Mouse (Mus musculus) inflammation-experienced regulatory T-cells, adult 6 months (primary cell): Measurements from ENCODE around the gene Elob. TPM values are rescaled to one million over a fixed set of nuclear protein-coding genes. Genes with fewer than 3 reads are reported as not detected.

Source experiments
- ATAC-seq: one replicate; pipeline ENCODE4 v1.8.0; 2017
- polyA plus RNA-seq, 3 experiments: library from polyadenylated mRNA; unstranded; fragments of 100-300 nt; shearing (Covaris generic); gene quantifications; one replicate each; pipeline ENCODE4 v1.2.1; 2017

The Elob gene
- 100 to 1,000 TPM; 674 to 762 (median 707) TPM for polyA plus RNA-seq

DNA sequence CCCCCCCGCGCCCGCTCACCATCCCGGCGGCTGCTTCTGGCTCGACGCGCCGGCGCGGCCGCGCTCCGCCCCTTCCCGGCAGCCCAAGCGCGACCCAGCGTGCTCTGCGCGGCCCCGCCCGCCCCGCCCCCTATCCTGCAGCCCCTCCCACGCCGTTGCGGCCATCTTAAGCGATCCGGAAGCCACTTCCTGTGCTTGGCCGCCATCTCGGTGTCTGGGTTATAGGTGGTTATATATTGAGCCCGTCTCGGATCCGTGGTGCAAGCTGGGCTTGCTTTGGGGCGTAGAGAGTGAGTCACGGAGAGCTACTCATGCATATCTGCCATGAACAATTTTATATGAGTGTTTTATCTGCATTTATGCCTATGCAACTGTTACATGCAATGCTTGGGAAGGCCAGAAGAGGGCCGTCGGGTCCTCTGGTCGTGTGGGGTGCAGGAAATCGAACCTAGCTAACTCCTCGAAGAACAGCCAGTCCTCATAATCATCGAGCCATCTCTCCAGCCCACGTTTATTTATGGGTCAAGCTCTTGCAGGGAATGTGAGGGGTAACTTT is at the start of gene Elob:
Elob (minus strand) TSS at position 73 of the 556 bp plus-strand sequence.
- ATAC-seq, result peak; percentile 77

DNA sequence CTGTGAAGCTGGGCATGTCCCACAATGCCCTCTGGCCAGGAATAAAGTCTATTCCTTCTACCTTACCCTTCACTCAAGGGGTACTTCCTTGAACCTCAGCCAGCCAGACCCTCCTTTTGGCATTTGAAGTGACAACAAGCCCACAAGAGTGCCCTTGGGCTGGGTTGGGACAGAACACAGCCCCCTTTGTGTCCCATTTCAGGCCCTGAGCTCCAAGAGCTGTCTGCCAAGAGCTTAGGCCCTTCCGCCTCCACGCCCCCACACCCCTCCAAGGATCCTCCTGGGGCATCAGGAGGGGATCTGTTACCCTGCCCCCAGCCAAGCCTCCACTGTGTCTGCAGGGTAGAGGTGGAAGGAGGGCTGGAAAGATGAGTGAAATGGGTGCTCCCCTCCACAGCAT is 48.2 kb upstream of the Elob start:
- no peak for ATAC-seq

GRCm38 (mm10) chr17:23876741-23877140 is 47.8 kb upstream of the Elob start:
- no peak for ATAC-seq

GRCm38 (mm10) chr17:23873884-23874856 is 45.2 kb upstream of the Elob start:
- ATAC-seq, result no peak

- ATAC-seq, result no peak
Measured at GRCm38 (mm10) chr17:23868513-23868912, 39.6 kb upstream of the Elob start.

DNA sequence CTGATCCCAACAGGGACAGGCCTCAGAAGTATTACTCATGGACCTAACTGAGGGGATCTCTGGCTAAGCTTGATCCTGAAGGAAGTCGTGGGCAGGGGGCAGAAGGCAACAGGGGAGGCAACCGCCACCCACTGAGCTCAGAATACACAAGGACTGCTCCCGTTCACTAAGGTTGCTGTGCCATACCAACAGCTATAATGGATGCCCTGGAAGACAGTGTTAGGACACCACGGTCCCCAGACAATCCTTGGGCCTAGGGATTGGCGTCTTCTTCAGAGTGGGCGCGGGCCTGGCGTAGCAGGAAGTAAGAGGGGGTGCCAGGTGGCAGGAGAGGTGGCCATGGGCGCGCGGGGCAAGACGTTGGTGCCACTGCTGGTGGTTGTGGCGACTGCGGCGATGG is 38.8 kb upstream of the Elob start, which contains the start of gene Prss21:
Prss21 (plus strand) TSS at position 301 of the 400 bp plus-strand sequence.
- no peak for ATAC-seq

DNA sequence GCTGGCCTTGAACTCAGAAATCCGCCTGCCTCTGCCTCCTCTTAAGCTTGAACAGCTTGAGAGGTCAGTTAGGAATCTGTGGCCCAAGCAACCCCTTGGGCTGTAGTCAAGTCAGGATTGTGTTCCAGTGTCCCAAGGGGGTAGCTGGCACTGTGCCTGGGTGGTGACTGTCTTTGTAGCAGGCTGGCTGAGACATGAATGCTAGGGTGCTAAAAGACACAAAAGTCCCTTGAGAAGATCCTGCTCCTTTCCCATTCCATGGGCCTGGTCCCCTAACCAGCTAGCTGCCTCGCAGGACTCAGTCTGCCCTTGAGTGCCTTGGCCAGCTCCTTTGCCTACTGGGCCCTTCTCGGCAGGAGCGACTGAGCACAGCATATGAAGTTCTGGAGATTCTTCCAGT is 34.0 kb upstream of the Elob start:
- no peak for ATAC-seq

DNA sequence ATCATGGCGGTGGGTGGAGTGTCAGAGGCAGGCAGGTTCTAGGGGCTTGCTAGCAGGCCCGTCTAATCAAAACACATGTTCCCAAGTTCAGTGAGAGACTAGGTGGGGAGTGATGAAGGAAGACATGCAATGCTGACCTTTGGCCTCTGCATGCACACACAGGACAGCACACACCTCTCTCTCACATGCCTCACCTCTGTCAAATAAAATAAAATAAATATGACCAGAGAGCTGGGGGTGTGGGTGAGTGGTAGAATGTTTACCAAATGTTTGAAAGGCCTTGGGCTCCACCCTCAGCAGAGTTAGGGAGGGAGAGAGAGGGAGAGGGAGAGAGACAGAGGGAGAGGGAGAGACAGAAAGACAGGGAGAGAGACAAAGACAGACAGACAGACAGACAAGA is 29.0 kb upstream of the Elob start:
- no peak for ATAC-seq

GRCm38 (mm10) chr17:23857193-23857592 is 28.3 kb upstream of the Elob start:
- no peak for ATAC-seq

- no peak for ATAC-seq
Measured at GRCm38 (mm10) chr17:23854229-23854765, 25.4 kb upstream of the Elob start.

GRCm38 (mm10) chr17:23853292-23853691 is 24.4 kb upstream of the Elob start:
- ATAC-seq, result peak; percentile 69

DNA sequence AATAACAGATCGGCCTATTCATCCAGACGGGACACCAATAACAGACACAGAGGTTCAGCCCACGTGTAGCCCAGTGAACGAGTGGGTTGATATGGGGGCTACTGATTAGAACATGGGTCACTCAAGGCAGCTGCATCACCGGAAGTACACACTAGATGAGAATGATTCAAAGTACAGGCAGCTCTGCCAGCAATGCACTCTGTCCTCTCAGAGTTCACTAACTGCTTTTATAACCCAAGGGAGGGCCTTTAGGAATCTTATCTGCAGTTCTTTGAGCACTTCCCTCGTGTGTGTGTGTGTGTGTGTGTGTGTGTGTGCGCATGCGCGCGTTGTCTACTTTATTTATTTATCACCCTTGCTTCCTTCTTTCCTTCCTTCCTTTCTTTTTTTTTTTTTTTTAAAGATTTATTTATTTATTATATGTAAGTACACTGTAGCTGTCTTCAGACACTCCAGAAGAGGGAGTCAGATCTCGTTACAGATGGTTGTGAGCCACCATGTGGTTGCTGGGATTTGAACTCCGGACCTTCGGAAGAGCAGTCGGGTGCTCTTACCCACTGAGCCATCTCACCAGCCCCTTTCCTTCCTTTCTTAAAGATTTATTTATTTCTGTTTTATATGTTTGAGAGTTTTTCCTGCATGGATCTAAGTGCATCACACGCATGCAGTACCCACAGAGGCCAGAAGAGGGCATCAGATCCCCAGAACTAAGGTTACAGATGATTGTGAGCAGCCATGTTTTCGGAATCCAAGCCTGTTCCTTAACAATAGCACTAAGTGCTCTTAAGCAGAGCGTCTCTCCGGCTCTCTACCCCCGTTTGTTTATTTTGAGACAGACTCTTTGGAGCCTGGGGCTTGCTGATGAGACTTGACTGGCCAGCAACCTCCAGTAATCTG is 22.2 kb upstream of the Elob start:
- ATAC-seq, result peak; percentile 46

DNA sequence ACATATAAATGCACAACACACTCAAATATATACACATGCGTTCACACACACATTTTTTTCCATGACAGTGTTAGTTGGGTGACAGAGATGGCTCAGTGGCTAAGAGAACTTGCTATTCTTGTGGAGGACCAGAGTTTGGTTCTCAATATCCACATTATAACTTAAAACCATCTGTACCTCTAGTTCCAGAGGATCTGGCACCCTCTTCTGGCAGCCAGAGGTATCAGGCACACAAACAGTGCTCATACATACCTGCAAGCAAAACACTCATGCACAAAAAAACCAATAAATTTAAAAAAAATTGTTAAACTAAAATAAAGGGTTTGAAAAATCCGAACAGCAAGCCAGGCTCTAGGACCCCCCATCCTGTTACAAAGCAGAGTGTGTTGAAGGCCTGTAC is 21.1 kb upstream of the Elob start:
- no peak for ATAC-seq

- ATAC-seq, result peak; percentile 94
Measured at GRCm38 (mm10) chr17:23843812-23844273, 14.9 kb upstream of the Elob start, which contains the start of the genes Prss32 and Prss41. Prss32 (plus strand) TSS chr17:23843855. Prss41 (minus strand) TSS chr17:23844172.

DNA sequence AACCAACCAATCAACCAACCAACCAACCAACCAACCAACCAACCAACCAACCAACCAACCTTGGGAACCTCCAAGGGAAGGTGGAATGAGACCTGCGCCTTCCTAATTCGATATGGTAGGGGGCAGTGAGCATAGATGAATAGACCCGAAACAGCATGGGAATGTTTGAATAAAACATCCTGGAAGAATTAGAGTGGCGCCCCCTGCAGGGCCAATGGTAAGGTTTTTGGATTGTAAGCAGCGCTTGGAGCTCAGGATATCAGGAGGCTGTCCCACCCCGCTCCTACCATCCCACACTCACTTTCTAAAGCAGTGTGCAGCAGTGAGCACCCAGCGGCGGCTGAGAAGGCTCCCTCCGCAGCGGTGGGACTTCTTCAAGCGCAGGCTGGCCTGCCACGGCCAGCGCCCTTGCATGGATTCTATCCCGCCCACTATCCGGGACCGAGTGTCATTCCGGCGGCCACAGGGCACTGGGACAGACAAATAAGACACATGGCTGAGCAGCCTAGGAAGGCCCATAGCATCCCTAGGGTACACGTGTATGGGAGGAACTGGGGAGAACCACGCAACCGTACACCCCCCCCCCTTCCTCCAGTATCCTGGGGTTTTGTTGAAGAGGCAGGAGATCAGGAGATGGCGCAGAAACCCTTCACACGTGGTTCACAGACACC is 14.3 kb upstream of the Elob start:
- ATAC-seq, result no peak

DNA sequence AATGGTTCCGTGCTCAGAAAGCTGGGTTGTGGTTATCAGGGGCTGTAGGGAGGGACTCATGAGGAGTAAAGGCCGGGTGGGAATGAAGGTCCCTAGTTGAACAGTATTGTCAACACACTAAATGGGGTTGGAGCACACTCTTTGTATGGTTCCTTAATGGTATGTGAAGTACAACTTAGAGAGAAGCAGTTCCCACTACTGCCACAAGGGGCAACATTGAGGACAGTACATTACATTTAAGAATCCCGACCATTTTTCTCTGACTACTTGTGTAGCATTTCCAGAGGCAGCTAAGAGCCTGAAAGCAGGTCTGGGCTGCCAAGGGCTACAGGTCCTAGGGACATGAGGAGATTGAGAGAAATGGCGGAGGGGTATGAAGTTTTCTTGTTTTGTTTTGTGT is 12.2 kb upstream of the Elob start:
- peak; percentile 35 for ATAC-seq

- ATAC-seq, result no peak
Measured at GRCm38 (mm10) chr17:23836006-23836575, 7.2 kb upstream of the Elob start, which contains the start of gene Prss33. Prss33 (minus strand) TSS chr17:23836056.

DNA sequence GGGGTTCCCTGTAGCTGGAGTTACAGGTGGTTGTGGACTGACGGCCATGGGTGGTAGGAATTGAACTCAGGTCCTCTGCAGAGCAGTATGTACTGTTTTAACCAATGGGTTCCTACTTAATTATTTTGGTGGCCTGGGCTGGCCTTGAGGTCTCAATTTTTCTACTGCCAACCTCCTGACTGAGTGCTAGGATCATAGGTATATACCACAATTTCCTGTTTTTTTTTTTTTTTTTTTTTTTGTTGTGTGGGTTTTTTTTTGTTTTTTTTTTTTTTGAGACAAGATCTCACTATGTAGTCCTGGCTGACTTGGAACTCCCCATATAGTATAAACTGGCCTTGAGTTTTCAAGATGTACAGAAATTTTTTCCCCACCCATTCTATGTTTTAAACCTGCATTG is 2.3 kb upstream of the Elob start:
- no peak for ATAC-seq

GRCm38 (mm10) chr17:23828271-23829001 is 500 bp downstream of the Elob start:
- ATAC-seq, result peak; percentile 46

DNA sequence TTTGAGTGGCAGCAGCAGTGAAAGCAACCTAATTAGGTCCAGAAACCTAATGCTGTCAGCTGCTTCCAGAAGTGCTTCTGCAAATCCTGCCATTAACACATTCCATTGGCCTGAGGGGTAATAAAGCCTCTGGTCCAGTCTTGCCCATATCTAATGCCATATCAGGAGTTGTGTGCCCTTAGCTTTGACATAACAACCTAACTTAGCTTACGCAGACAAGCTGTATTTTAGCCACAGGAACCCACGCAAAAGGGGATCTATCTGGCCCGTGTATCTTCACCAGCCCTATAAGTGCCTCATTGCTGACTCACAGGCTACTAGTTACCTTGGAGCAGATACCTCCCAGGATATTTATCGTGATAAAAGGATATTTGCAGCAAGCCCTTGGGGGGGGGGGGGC is 3.3 kb downstream of the Elob start:
- ATAC-seq, result no peak

GRCm38 (mm10) chr17:23823614-23824013 is 5.3 kb downstream of the Elob start:
- no peak for ATAC-seq
